Mouse (Mus musculus): ENCODE measurements around the gene Hmmr. TPM values are rescaled to one million over a fixed set of nuclear protein-coding genes. Genes with fewer than 3 reads are reported as not detected.
"Not testable (repeated sequence)": the region's sequence is repeated elsewhere in the genome, so short reads cannot be mapped to it uniquely, and the experiment has no call there.

The Hmmr gene
- polyA plus RNA-seq, 1 experiment, result 0.31 TPM

DNA sequence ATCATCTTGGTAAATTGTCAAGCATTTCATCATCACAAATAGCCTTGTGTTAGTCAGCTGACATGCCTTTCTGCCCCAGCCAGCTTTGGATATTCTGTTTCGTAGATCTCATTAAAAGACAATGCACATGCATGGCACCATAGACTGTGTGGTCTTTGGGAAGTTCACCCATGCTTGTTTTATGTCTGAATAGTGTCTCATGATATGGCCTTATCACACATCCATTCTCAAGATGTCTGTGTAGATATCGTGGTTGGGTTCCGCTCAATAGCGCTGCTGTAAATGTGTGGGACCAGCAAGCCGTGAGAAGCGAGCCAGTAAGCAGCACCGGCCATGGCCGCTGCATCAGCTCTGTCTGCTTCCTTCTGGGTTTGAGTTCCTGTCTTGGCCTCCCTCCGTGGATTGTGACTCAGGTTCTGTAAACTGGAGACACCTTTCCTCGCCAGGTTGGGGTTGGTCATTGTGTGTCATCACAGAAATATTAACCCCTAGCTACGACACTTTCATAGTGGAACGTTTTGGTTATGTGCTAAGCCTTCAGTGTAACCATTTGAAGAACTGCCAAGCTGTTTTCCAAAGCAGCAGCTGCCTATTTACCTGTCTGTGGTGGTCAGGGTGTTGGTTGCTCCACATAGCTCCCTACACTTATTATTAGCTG lies 8.5 kb upstream of the Hmmr start:
- Histone ChIP-seq H3K27me3 (replicated peaks; ENCODE audit: control insufficient read depth, insufficient read depth, low read length) (no peaks in the 10 kb centered on the region), H3K4me3 (ENCODE audit: insufficient read depth, low read depth, low read length) (no peak overlapping the region), H3K27ac (ENCODE audit: insufficient read depth, low read depth, low read length) (no peak overlapping the region), H3K4me1 (ENCODE audit: control insufficient read depth, insufficient read depth, low read length) (no peaks in the 10 kb centered on the region), H3K36me3 (ENCODE audit: control insufficient read depth, insufficient read depth, low read length) (peaks cover 5% of the 10 kb centered on the region)
- 93% methylated on average over 12 of the region's 12 CpGs for WGBS
- TF ChIP-seq POLR2A (IDR thresholded peaks at IDR 0.05; ENCODE audit: low read depth, low read length), result no peak
- TF ChIP-seq CTCF (conservative IDR thresholded peaks at IDR 0.05; ENCODE audit: insufficient read depth, insufficient read length, low read depth, low read length), result no peak
- no peak for DNase-seq

DNA sequence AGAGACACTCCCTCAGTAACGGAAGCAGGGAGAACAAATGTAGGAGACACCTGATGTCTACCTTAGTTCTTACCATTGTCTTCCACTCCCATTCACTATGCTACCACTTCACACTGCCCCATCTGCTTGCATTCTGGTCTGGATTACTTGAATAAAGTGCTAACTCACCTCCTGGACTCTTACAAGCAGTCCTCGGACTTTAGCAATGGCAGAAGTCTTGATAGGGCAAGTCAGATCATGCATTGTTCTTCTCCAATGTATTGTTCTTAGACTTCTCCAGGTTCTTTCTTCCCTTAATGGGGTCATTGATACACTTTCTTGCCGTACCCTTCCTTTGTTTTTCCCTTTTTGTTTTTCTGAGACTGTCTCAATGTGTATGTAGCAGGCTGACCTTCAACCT lies 4.1 kb upstream of the Hmmr start:
- no peaks in the 10 kb centered on the region for H3K4me1 ChIP-seq (ENCODE audit: control insufficient read depth, insufficient read depth, low read length)
- peaks cover 6% of the 10 kb centered on the region for H3K36me3 ChIP-seq (ENCODE audit: control insufficient read depth, insufficient read depth, low read length)
- no peak overlapping the region for H3K4me3 ChIP-seq (ENCODE audit: insufficient read depth, low read depth, low read length)
- WGBS, result 92% methylated on average over 3 of the region's 3 CpGs
- no peaks in the 10 kb centered on the region for H3K27me3 ChIP-seq (replicated peaks; ENCODE audit: control insufficient read depth, insufficient read depth, low read length)
- no peak for DNase-seq
- TF ChIP-seq POLR2A (IDR thresholded peaks at IDR 0.05; ENCODE audit: low read depth, low read length) (no peak), CTCF (conservative IDR thresholded peaks at IDR 0.05; ENCODE audit: insufficient read depth, insufficient read length, low read depth, low read length) (no peak)
- no peak overlapping the region for H3K27ac ChIP-seq (ENCODE audit: insufficient read depth, low read depth, low read length)

DNA sequence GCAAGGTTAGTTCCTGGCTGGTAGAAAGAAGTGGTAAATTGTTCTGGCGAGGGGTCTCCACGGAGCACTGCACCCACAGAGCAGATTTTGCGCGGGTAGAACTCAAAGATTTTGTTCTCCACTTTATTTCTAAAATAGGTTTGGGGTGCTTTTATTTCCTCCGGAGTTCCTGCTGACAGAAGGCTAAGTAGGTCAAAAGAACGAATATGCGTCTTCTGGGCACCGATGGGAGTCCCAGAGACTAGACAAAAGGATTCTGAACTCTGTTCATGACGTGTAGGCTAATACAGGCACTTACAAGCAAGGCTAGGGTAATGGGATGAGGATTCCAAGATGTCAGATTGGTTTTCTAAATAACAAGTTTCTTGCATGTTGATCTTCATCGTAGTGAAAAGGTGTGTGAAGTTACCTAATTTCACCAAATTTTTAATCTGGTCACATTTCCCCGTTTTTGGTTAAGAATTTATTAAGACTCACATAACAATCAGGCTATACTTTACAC lies 1.1 kb upstream of the Hmmr start:
- Histone ChIP-seq H3K4me3 (ENCODE audit: insufficient read depth, low read depth, low read length) (peak overlapping the region; percentile 65), H3K36me3 (ENCODE audit: control insufficient read depth, insufficient read depth, low read length) (peaks cover 4% of the 10 kb centered on the region), H3K4me1 (ENCODE audit: control insufficient read depth, insufficient read depth, low read length) (no peaks in the 10 kb centered on the region), H3K27ac (ENCODE audit: insufficient read depth, low read depth, low read length) (peak overlapping the region; percentile 71; the same call in 1 of the 2 replicates), H3K27me3 (replicated peaks; ENCODE audit: control insufficient read depth, insufficient read depth, low read length) (no peaks in the 10 kb centered on the region)
- TF ChIP-seq CTCF (conservative IDR thresholded peaks at IDR 0.05; ENCODE audit: insufficient read depth, insufficient read length, low read depth, low read length) (no peak), POLR2A (IDR thresholded peaks at IDR 0.05; ENCODE audit: low read depth, low read length) (no peak)
- 2% methylated on average over 11 of the region's 11 CpGs for WGBS
- DNase-seq, result no peak

DNA sequence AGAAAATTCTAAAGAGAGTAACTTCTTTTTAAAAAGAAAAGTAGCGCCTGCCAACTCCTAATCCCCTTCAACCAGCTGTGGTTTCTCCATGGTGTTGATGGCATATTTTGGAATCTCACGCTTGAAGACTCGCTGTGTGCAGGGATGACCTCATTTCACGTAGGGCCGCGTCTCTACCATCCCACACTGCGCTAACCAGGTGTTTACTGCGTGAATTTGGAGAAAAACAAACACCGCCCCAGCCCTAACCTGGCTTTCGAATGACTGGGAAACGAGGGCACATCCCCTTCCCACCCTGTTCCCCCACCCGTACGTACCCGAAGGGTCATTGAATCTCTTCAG lies 254 bp downstream of the Hmmr start:
- Histone ChIP-seq H3K4me3 (ENCODE audit: insufficient read depth, low read depth, low read length) (no peak overlapping the region), H3K36me3 (ENCODE audit: control insufficient read depth, insufficient read depth, low read length) (peaks cover 2% of the 10 kb centered on the region), H3K27ac (ENCODE audit: insufficient read depth, low read depth, low read length) (no peak overlapping the region), H3K4me1 (ENCODE audit: control insufficient read depth, insufficient read depth, low read length) (no peaks in the 10 kb centered on the region), H3K27me3 (replicated peaks; ENCODE audit: control insufficient read depth, insufficient read depth, low read length) (no peaks in the 10 kb centered on the region)
- TF ChIP-seq POLR2A (IDR thresholded peaks at IDR 0.05; ENCODE audit: low read depth, low read length) (no peak), CTCF (conservative IDR thresholded peaks at IDR 0.05; ENCODE audit: insufficient read depth, insufficient read length, low read depth, low read length) (no peak)
- no peak for DNase-seq
- 2% methylated on average over 14 of the region's 14 CpGs for WGBS

DNA sequence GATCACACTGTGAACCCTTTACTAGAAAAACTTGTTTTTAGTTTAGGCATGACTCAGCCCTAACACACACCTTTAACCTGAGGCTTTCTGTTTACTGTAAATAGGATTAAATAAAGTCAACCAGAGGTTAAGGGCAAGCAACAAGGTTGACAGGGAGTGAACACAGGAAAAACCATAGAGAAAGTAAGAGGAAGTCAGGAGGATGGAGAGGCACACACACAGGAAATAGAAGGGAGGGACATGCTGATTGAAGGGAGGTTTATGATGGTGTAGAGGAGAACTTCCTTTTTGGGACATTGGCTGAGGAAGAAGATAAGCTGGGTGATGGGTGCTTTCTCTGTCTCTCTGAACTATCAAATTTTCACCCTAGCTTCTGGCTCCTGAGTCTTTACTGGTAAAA lies 14.9 kb downstream of the Hmmr start:
- DNase-seq, result no peak
- Histone ChIP-seq H3K36me3 (ENCODE audit: control insufficient read depth, insufficient read depth, low read length) (no peaks in the 10 kb centered on the region), H3K27ac (ENCODE audit: insufficient read depth, low read depth, low read length) (no peak overlapping the region), H3K4me3 (ENCODE audit: insufficient read depth, low read depth, low read length) (no peak overlapping the region), H3K4me1 (ENCODE audit: control insufficient read depth, insufficient read depth, low read length) (no peaks in the 10 kb centered on the region), H3K27me3 (replicated peaks; ENCODE audit: control insufficient read depth, insufficient read depth, low read length) (no peaks in the 10 kb centered on the region)
- TF ChIP-seq POLR2A (IDR thresholded peaks at IDR 0.05; ENCODE audit: low read depth, low read length) (no peak), CTCF (conservative IDR thresholded peaks at IDR 0.05; ENCODE audit: insufficient read depth, insufficient read length, low read depth, low read length) (no peak)

DNA sequence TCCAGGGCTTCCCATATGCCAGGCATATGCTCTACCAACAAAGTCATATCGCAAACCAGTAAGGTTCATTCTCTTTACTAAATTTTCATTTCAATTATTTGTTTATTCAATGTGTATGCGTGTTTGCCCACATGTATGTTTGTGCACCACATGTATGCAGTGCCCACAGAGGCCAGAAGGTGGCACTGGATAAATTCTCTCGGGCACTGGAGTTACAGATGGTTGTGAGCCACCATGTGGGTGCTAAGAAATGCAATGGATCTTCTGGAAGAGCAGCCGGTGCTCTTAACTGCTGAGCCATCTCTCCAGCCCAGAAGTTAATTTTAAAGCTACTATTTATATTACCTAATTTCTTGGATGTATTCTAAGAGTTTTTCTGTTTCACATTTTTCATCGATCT lies 17.7 kb downstream of the Hmmr start:
- H3K4me1 ChIP-seq (ENCODE audit: control insufficient read depth, insufficient read depth, low read length), result no peaks in the 10 kb centered on the region
- H3K36me3 ChIP-seq (ENCODE audit: control insufficient read depth, insufficient read depth, low read length), result no peaks in the 10 kb centered on the region
- no peak for DNase-seq
- H3K27me3 ChIP-seq (replicated peaks; ENCODE audit: control insufficient read depth, insufficient read depth, low read length), result no peaks in the 10 kb centered on the region
- H3K4me3 ChIP-seq (ENCODE audit: insufficient read depth, low read depth, low read length), result no peak overlapping the region
- H3K27ac ChIP-seq (ENCODE audit: insufficient read depth, low read depth, low read length), result no peak overlapping the region
- 92% methylated on average over 5 of the region's 5 CpGs for WGBS
- 0 out of 2 replicates have a peak, but pooled peaks have one; percentile 12 for TF ChIP-seq CTCF (conservative IDR thresholded peaks at IDR 0.05; ENCODE audit: insufficient read depth, insufficient read length, low read depth, low read length)
- no peak for TF ChIP-seq POLR2A (IDR thresholded peaks at IDR 0.05; ENCODE audit: low read depth, low read length)

DNA sequence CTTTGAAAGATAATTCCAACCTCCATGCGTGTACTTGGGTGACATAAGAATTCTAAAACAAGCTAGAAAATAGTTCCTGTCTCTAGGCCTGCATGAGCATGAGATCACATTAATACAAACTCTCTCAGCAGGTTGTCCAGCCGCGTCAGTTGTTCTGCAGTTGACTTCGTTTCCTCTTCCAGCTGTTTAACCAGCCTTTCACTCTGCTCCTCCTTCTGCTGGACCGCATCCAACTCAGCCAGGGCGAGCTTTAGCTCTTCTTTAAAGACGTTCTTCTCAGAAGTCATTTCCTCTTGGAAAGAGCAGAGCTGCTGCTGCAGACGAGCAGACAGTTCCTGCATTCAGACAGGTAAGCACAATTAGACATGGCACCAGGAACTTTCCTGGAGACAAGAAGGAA lies 19.4 kb downstream of the Hmmr start:
- Histone ChIP-seq H3K4me1 (ENCODE audit: control insufficient read depth, insufficient read depth, low read length) (no peaks in the 10 kb centered on the region), H3K27me3 (replicated peaks; ENCODE audit: control insufficient read depth, insufficient read depth, low read length) (no peaks in the 10 kb centered on the region), H3K27ac (ENCODE audit: insufficient read depth, low read depth, low read length) (no peak overlapping the region), H3K4me3 (ENCODE audit: insufficient read depth, low read depth, low read length) (no peak overlapping the region; the same call in 1 of the 2 replicates), H3K36me3 (ENCODE audit: control insufficient read depth, insufficient read depth, low read length) (no peaks in the 10 kb centered on the region)
- TF ChIP-seq POLR2A (IDR thresholded peaks at IDR 0.05; ENCODE audit: low read depth, low read length), result no peak
- no peak for TF ChIP-seq CTCF (conservative IDR thresholded peaks at IDR 0.05; ENCODE audit: insufficient read depth, insufficient read length, low read depth, low read length)
- WGBS, result 40% methylated on average over 8 of the region's 8 CpGs
- peak; percentile 70 for DNase-seq

DNA sequence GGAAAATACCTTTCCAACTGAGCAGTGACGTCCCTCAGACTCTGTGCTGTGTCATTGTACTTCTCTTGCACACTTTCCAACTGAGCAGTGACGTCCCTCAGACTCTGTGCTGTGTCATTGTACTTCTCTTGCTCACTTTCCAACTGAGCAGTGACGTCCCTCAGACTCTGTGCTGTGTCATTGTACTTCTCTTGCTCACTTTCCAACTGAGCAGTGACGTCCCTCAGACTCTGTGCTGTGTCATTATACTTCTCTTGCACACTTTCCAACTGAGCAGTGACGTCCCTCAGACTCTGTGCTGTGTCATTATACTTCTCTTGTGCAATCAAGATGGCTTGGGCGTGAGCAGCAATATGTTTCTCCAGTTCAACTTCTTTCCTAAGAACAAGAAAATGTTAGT lies 23.3 kb downstream of the Hmmr start:
- H3K4me3 ChIP-seq (ENCODE audit: insufficient read depth, low read depth, low read length); H3K27me3 ChIP-seq (replicated peaks; ENCODE audit: control insufficient read depth, insufficient read depth, low read length); H3K27ac ChIP-seq (ENCODE audit: insufficient read depth, low read depth, low read length); H3K4me1 ChIP-seq (ENCODE audit: control insufficient read depth, insufficient read depth, low read length); DNase-seq; H3K36me3 ChIP-seq (ENCODE audit: control insufficient read depth, insufficient read depth, low read length): not testable (repeated sequence)
- 94% methylated on average over 6 of the region's 6 CpGs for WGBS

All from kidney, adult 2 months (tissue).